Mouse (Mus musculus) cerebellum, adult 2 months (tissue): ENCODE measurements at regions not wholly inside any gene's neighbourhood (a gene's known extent, or its start where the extent isn't known, plus 50 kb on each side); places are given as distances from the start of the nearest gene placed in this dataset.

ENCODE experiments used
- CTCF ChIP-seq: fragments of 200-500 bp; IDR thresholded peaks from 2 replicates; pipeline ENCODE4 v1.5.1; 2011; ENCODE audit warnings: low read depth, mild to moderate bottlenecking, control low read depth, low read length, moderate library complexity, borderline replicate concordance; ENCODE audit not compliant: insufficient read depth
- POLR2A ChIP-seq: fragments of 200-500 bp; IDR thresholded peaks from 2 replicates; pipeline ENCODE4 v1.6.1; 2011; ENCODE audit warnings: low read length, control low read depth, borderline replicate concordance; ENCODE audit not compliant: insufficient read depth

- TF ChIP-seq POLR2A (no peak), CTCF (no peak)
Measured at GRCm38 (mm10) chr8:60745877-60746276, 113.2 kb downstream of the Mfap3l start.
